Mouse (Mus musculus) intestine, embryonic 15.5 days (tissue): ENCODE results near the gene Atp5g1. TPM values are rescaled to one million over a fixed set of nuclear protein-coding genes. Genes with fewer than 3 reads are reported as not detected.

ENCODE experiments used
- ATAC-seq: fragments of 200-750 bp; cut with Nextera tagmentation; 2 replicates; pipeline ENCODE4 v1.8.0; 2017; ENCODE audit warnings: moderate TSS enrichment, moderate library complexity
- H3K27ac ChIP-seq: fragments of 300-500 bp; sonication (generic); 2 replicates; pipeline ENCODE4 v1.5.1; 2015; ENCODE audit warnings: mild to moderate bottlenecking, inconsistent platforms
- H3K27me3 ChIP-seq: fragments of 300-500 bp; sonication (generic); replicated peaks from 2 replicates; pipeline ENCODE4 v1.6.1; 2015; ENCODE audit warnings: inconsistent platforms
- H3K36me3 ChIP-seq: fragments of 300-500 bp; sonication (generic); 2 replicates; pipeline ENCODE4 v1.6.1; 2015; ENCODE audit warnings: inconsistent platforms
- H3K4me1 ChIP-seq: fragments of 300-500 bp; sonication (generic); replicated peaks from 2 replicates; pipeline ENCODE4 v1.6.1; 2015; ENCODE audit warnings: inconsistent platforms
- H3K4me2 ChIP-seq: fragments of 300-500 bp; sonication (generic); replicated peaks from 2 replicates; pipeline ENCODE4 v1.6.1; 2015; ENCODE audit warnings: mild to moderate bottlenecking, inconsistent platforms
- H3K4me3 ChIP-seq: fragments of 300-500 bp; sonication (generic); replicated peaks from 2 replicates; pipeline ENCODE4 v1.5.1; 2015; ENCODE audit warnings: inconsistent platforms
- H3K9ac ChIP-seq: fragments of 300-500 bp; sonication (generic); 2 replicates; pipeline ENCODE4 v1.6.1; 2015; ENCODE audit warnings: inconsistent platforms
- H3K9me3 ChIP-seq: fragments of 300-500 bp; sonication (generic); 2 replicates; pipeline ENCODE4 v1.6.1; 2016; ENCODE audit warnings: inconsistent platforms
- WGBS: fragments of 180-500 bp; shearing (Covaris S2); methylation state at CpG from one replicate; pipeline ENCODE4 v1.1.7; 2015; 5-methylcytosine and 5-hydroxymethylcytosine counted together
- polyA plus RNA-seq: library from polyadenylated mRNA; unstranded; fragments of >200 nt; fragmentation: Nextera tagmentation; extraction: Ambion mirVana; gene quantifications from 2 replicates; pipeline ENCODE4 v1.2.1, GENCODE M21; 2015

Atp5g1 gene
- polyA plus RNA-seq, 1 experiment from 2014 or later: 930 TPM

- no peaks in the 10 kb centered on the region for H3K27me3 ChIP-seq
- no peak overlapping the region for H3K4me3 ChIP-seq
- no peak overlapping the region for H3K4me2 ChIP-seq
- peaks cover 6% of the 10 kb centered on the region for H3K4me1 ChIP-seq
- H3K9me3 ChIP-seq: no peaks in the 10 kb centered on the region
- H3K36me3 ChIP-seq: peaks cover 9% of the 10 kb centered on the region; the same call in 1 of the 2 replicates
- ATAC-seq: no peak
- 81% methylated on average over 5 of the region's 5 CpGs for WGBS
- no peak overlapping the region for H3K27ac ChIP-seq
- H3K9ac ChIP-seq: no peak overlapping the region
These were observed 38.0 kb downstream of the Atp5g1 start for GRCm38 (mm10) chr11:96037499-96037898.

- WGBS: 4% methylated on average over 6 of the region's 6 CpGs
- Histone ChIP-seq H3K27me3 (no peaks in the 10 kb centered on the region), H3K9me3 (no peaks in the 10 kb centered on the region), H3K4me1 (peaks cover 6% of the 10 kb centered on the region), H3K9ac (peak overlapping the region; percentile 73), H3K4me3 (peak overlapping the region; percentile 82), H3K27ac (no peak overlapping the region), H3K36me3 (peaks cover 9% of the 10 kb centered on the region; the same call in 1 of the 2 replicates), H3K4me2 (peak overlapping the region; percentile 87)
- ATAC-seq: peak; percentile 26
These were observed 40.3 kb downstream of the Atp5g1 start for GRCm38 (mm10) chr11:96035133-96035532.

DNA sequence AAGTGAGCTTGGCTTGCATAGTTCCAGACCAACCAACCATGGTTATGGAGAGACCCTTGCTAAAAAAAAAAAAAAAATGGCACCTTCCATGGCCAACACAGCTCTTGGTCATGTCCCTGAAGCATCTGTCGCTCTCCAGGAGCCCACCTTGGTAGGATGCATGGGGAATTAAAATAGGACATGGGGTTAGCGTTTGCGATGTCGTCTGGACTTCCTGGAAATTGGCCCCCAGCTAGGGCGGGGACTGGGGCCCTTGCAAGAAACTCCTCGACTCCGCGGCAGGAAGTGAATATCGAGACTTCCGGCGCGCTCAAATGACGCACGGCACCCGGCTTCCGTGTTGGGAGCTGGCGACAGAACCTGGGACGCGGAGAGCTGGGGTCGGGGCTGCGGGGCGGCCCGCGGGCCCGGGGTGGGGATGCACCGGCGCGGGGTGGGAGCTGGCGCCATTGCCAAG lies 40.8 kb downstream of the Atp5g1 start, which contains the start of gene Snf8:
Gene Snf8, plus strand, starts transcription at position 290 of the 457 bp plus-strand sequence.
- Histone ChIP-seq H3K36me3 (peaks cover 9% of the 10 kb centered on the region; the same call in 1 of the 2 replicates), H3K4me1 (peaks cover 6% of the 10 kb centered on the region), H3K9ac (peak within 1 kb of the TSS; percentile 73), H3K27me3 (no peaks in the 10 kb centered on the region), H3K9me3 (no peaks in the 10 kb centered on the region), H3K27ac (0 out of 2 replicates have a peak within 1 kb of the TSS, but pooled peaks have one; percentile 56), H3K4me2 (peak within 1 kb of the TSS; percentile 87), H3K4me3 (peak within 1 kb of the TSS; percentile 82)
- peak; percentile 85 for ATAC-seq
- WGBS: under 1% methylated on average over 29 of the region's 29 CpGs

DNA sequence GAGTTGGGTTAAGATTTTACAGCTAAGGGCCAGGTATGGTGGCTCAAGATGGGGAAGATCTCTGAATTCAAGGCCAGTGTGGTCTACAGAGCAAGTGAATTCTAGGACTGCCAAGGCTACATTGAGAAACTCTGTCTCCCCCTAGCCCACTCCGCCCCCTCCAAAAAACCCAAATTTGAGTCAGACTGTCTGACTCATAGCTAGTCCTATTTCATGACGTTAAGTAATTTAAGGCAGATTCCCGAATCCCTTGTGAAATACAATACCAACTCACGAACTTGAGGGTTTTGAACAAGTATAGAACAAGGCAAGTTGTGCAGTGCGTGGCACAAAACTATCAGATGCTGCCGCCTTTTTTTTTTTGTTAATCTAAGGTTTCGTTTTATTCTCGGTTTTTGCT lies 41.4 kb downstream of the Atp5g1 start:
- peaks cover 6% of the 10 kb centered on the region for H3K4me1 ChIP-seq
- H3K9me3 ChIP-seq: no peaks in the 10 kb centered on the region
- H3K27ac ChIP-seq: no peak overlapping the region
- peaks cover 5% of the 10 kb centered on the region; the same call in 1 of the 2 replicates for H3K36me3 ChIP-seq
- WGBS: 48% methylated on average over 8 of the region's 8 CpGs
- H3K4me2 ChIP-seq: peak overlapping the region; percentile 87
- no peaks in the 10 kb centered on the region for H3K27me3 ChIP-seq
- peak overlapping the region; percentile 73; the same call in 1 of the 2 replicates for H3K9ac ChIP-seq
- H3K4me3 ChIP-seq: peak overlapping the region; percentile 82
- no peak for ATAC-seq

DNA sequence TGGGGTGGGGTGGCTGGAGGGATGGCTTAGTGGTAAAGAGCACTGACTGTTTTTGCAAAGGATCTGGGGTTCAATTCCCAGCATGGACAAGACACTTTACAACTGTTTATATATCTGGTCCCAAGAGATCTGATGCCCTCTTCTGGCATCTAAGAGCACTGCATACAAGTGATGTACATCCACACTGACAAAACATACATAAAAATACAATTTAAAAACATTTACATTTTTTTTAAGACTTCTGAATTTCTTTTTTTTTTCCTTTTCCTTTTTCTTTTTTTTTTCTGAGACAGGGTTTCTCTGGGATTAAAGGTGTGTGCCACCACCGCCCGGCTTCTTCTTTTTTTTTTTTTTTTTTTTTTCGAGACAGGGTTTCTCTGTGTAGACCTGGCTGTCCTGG lies 42.2 kb downstream of the Atp5g1 start:
- 100% methylated on average over 3 of the region's 3 CpGs for WGBS
- no peaks in the 10 kb centered on the region for H3K9me3 ChIP-seq
- H3K36me3 ChIP-seq: peaks cover 2% of the 10 kb centered on the region; the same call in 1 of the 2 replicates
- H3K27me3 ChIP-seq: no peaks in the 10 kb centered on the region
- no peak overlapping the region for H3K4me2 ChIP-seq
- H3K9ac ChIP-seq: no peak overlapping the region
- H3K4me3 ChIP-seq: no peak overlapping the region
- H3K4me1 ChIP-seq: peaks cover 6% of the 10 kb centered on the region
- H3K27ac ChIP-seq: no peak overlapping the region
- no peak for ATAC-seq

- no peak overlapping the region for H3K4me2 ChIP-seq
- H3K9me3 ChIP-seq: no peaks in the 10 kb centered on the region
- H3K27ac ChIP-seq: no peak overlapping the region
- no peaks in the 10 kb centered on the region for H3K27me3 ChIP-seq
- no peak overlapping the region for H3K4me3 ChIP-seq
- no peak for ATAC-seq
- peaks cover 6% of the 10 kb centered on the region for H3K4me1 ChIP-seq
- 80% methylated on average over 2 of the region's 2 CpGs for WGBS
- H3K36me3 ChIP-seq: no peaks in the 10 kb centered on the region
- H3K9ac ChIP-seq: no peak overlapping the region
These were observed 43.8 kb downstream of the Atp5g1 start for GRCm38 (mm10) chr11:96031701-96032100.

DNA sequence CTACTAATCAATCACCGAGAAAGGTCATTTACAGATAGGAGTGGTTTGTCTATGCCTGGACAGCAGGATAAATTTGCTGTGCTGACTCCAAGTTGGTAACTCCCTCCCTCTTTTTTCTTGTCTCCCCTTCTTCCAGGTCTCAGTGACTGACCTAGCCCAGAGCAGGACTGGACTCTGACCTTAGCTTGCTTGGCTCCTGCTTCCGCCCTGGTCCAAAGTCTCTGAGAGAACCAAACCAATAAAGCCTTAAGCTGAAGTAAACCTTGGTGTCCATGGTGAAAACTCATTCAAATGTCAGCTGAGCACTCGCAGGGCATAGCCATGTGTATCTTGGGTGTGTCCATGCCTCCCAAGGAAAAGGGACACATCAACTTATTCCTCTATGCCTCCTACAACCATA lies 44.9 kb downstream of the Atp5g1 start:
- H3K36me3 ChIP-seq: no peaks in the 10 kb centered on the region
- H3K9me3 ChIP-seq: no peaks in the 10 kb centered on the region
- no peak overlapping the region for H3K9ac ChIP-seq
- H3K4me2 ChIP-seq: no peak overlapping the region
- H3K27me3 ChIP-seq: no peaks in the 10 kb centered on the region
- peaks cover 4% of the 10 kb centered on the region for H3K4me1 ChIP-seq
- peak overlapping the region; percentile 41; the same call in 1 of the 2 replicates for H3K27ac ChIP-seq
- WGBS: 71% methylated on average over 3 of the region's 3 CpGs
- peak; percentile 91 for ATAC-seq
- H3K4me3 ChIP-seq: no peak overlapping the region

- WGBS: 59% methylated on average over 5 of the region's 5 CpGs
- no peak overlapping the region for H3K9ac ChIP-seq
These were observed 47.3 kb downstream of the Atp5g1 start for GRCm38 (mm10) chr11:96028130-96028529.

GRCm38 (mm10) chr11:96020622-96021021 lies 54.8 kb downstream of the Atp5g1 start:
- peaks cover 3% of the 10 kb centered on the region; the same call in 1 of the 2 replicates for H3K4me1 ChIP-seq
- 44% methylated on average over 4 of the region's 4 CpGs for WGBS
- H3K27ac ChIP-seq: no peak overlapping the region
- no peaks in the 10 kb centered on the region for H3K9me3 ChIP-seq
- H3K9ac ChIP-seq: no peak overlapping the region
- H3K4me3 ChIP-seq: no peak overlapping the region
- ATAC-seq: no peak
- H3K4me2 ChIP-seq: no peak overlapping the region
- H3K36me3 ChIP-seq: no peaks in the 10 kb centered on the region
- H3K27me3 ChIP-seq: no peaks in the 10 kb centered on the region

More at GRCm38 (mm10) chr11:96028130-96028529, 47.3 kb downstream of the Atp5g1 start:
- Histone ChIP-seq H3K4me1 (no peaks in the 10 kb centered on the region), H3K9me3 (no peaks in the 10 kb centered on the region), H3K4me3 (no peak overlapping the region), H3K36me3 (no peaks in the 10 kb centered on the region), H3K27ac (no peak overlapping the region), H3K4me2 (no peak overlapping the region), H3K27me3 (no peaks in the 10 kb centered on the region)
- no peak for ATAC-seq

Other genes with a start within 250 kb of the Atp5g1 start
- 20.3 and 21.7 TPM in 2 replicates for gene Gngt2, start 238.5 kb downstream of the Atp5g1 start, polyA plus RNA-seq
- gene Abi3, start 233.2 kb downstream of the Atp5g1 start, polyA plus RNA-seq: 9.5 and 10.0 TPM in 2 replicates
- 36.3 and 39.9 TPM in 2 replicates for gene B4galnt2, start 160.8 kb downstream of the Atp5g1 start, polyA plus RNA-seq
- 42.8 TPM in 2 replicates for gene Igf2bp1, start 69.7 kb downstream of the Atp5g1 start, polyA plus RNA-seq
- 4.9 and 5.8 TPM in 2 replicates for gene Gip, start 51.1 kb downstream of the Atp5g1 start, polyA plus RNA-seq
- 96.3 and 105 TPM in 2 replicates for gene Snf8, start 40.8 kb downstream of the Atp5g1 start, polyA plus RNA-seq
- gene Ube2z, start 10.3 kb downstream of the Atp5g1 start, polyA plus RNA-seq: 35.3 and 37.1 TPM in 2 replicates
- gene Calcoco2, start 36.3 kb upstream of the Atp5g1 start, polyA plus RNA-seq: not detected in 2 replicates
- 0.37 and 0.40 TPM in 2 replicates for gene Ttll6, start 58.1 kb upstream of the Atp5g1 start, polyA plus RNA-seq
- 2.3 and 3.6 TPM in 2 replicates for gene Hoxb13, start 118.6 kb upstream of the Atp5g1 start, polyA plus RNA-seq
- 1.2 and 1.3 TPM in 2 replicates for gene Hoxb9, start 195.8 kb upstream of the Atp5g1 start, polyA plus RNA-seq
- 1.1 and 1.5 TPM in 2 replicates for gene Hoxb8, start 206.2 kb upstream of the Atp5g1 start, polyA plus RNA-seq
- gene Hoxb7, start 211.0 kb upstream of the Atp5g1 start, polyA plus RNA-seq: 10.7 and 12.4 TPM in 2 replicates
- 14.4 and 16.1 TPM in 2 replicates for gene Hoxb6, start 216.8 kb upstream of the Atp5g1 start, polyA plus RNA-seq
- 27.2 and 31.3 TPM in 2 replicates for gene Hoxb5, start 227.7 kb upstream of the Atp5g1 start, polyA plus RNA-seq
- 2.8 and 3.2 TPM in 2 replicates for gene Hoxb4, start 242.6 kb upstream of the Atp5g1 start, polyA plus RNA-seq
- gene Hoxb3, start 247.7 kb upstream of the Atp5g1 start, polyA plus RNA-seq: 1.8 and 2.7 TPM in 2 replicates